Mouse (Mus musculus) liver, embryonic 15.5 days (tissue): ENCODE data around the gene Irak4. TPM values are rescaled to one million over a fixed set of nuclear protein-coding genes. Genes with fewer than 3 reads are reported as not detected.
A peak's percentile ranks its signal among the peaks of the same experiment; 100 is the strongest.

Experiments used
- ATAC-seq: fragments of 200-750 bp; cut with Nextera tagmentation; 2 replicates; pipeline ENCODE4 v1.8.0; 2017; ENCODE audit warnings: moderate number of reproducible peaks, mild to moderate bottlenecking, moderate library complexity; ENCODE audit not compliant: insufficient read depth
- H3K27ac ChIP-seq: fragments of 300-500 bp; sonication (generic); replicated peaks from 2 replicates; pipeline ENCODE4 v1.5.1; 2015; ENCODE audit warnings: mild to moderate bottlenecking, inconsistent platforms
- H3K27me3 ChIP-seq: fragments of 300-500 bp; sonication (generic); 2 replicates; pipeline ENCODE4 v1.6.1; 2015; ENCODE audit warnings: mild to moderate bottlenecking, inconsistent platforms
- H3K36me3 ChIP-seq: fragments of 300-500 bp; sonication (generic); replicated peaks from 2 replicates; pipeline ENCODE4 v1.6.1; 2015; ENCODE audit warnings: moderate library complexity, mild to moderate bottlenecking, inconsistent platforms
- H3K4me1 ChIP-seq: fragments of 300-500 bp; sonication (generic); replicated peaks from 2 replicates; pipeline ENCODE4 v1.6.1; 2015; ENCODE audit warnings: inconsistent platforms
- H3K4me2 ChIP-seq: fragments of 300-500 bp; sonication (generic); 2 replicates; pipeline ENCODE4 v1.6.1; 2015; ENCODE audit warnings: moderate library complexity, mild to moderate bottlenecking, inconsistent platforms
- H3K4me3 ChIP-seq: fragments of 300-500 bp; sonication (generic); replicated peaks from 2 replicates; pipeline ENCODE4 v1.5.1; 2015; ENCODE audit warnings: mild to moderate bottlenecking, inconsistent platforms
- H3K9ac ChIP-seq: fragments of 300-500 bp; sonication (generic); 2 replicates; pipeline ENCODE4 v1.6.1; 2015; ENCODE audit warnings: moderate library complexity, mild to moderate bottlenecking, inconsistent platforms
- H3K9me3 ChIP-seq: fragments of 300-500 bp; sonication (generic); replicated peaks from 2 replicates; pipeline ENCODE4 v1.6.1; 2016; ENCODE audit warnings: inconsistent platforms
- WGBS: fragments of 180-500 bp; shearing (Covaris S2); methylation state at CpG from one replicate; pipeline ENCODE4 v1.1.7; 2015; ENCODE audit warnings: mixed read lengths; ENCODE audit not compliant: insufficient replicate concordance; 5-methylcytosine and 5-hydroxymethylcytosine counted together
- polyA plus RNA-seq: library from polyadenylated mRNA; unstranded; fragments of >200 nt; fragmentation: Nextera tagmentation; extraction: Ambion mirVana; gene quantifications from 2 replicates; pipeline ENCODE4 v1.2.1, GENCODE M21; 2015

Gene Irak4
- 3.6 and 4.2 TPM in 2 replicates for polyA plus RNA-seq

DNA sequence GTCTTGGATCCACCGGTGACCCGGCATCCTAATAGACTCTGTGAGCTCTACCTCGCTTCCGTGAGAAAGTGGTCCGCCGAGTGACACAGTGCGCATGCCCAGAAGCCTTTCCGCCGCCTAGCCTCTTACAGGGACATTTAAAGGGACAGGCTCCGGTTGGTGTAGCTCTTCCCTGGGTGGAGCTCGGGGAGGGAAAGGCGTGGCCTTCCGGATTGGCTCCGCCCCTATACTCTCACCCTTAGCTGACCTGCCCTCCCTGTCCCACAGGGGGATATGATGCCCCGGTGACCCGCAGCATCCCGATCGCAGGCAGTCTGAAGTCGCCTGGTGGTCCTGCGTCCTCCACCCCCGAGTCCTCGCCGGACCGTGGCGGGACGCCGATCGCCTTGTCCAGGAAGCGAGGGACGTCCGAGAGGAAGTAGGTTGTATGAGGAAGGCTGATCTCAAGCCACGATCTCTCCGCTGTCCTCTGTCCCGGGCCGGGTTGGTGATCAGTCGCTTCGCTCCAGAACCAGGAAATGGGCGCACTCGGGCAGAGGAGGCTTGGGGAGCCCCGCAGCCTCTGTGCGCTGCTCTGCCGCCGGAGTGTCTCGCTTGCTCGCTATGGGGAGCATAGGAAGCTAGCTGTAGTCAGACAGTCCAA lies at the start of gene Irak4, which contains the start of gene Pus7l:
Gene Irak4 (plus strand): TSS at position 235 of the 643 bp plus-strand sequence.
Gene Pus7l (minus strand): TSS at position 139 of the 643 bp plus-strand sequence.
- Histone ChIP-seq H3K4me1 (peaks cover 19% of the 10 kb centered on the region), H3K9ac (peak within 1 kb of the TSS; percentile 68), H3K27me3 (no peaks in the 10 kb centered on the region), H3K27ac (peak within 1 kb of the TSS; percentile 75), H3K36me3 (no peaks in the 10 kb centered on the region), H3K4me2 (peak within 1 kb of the TSS; percentile 89), H3K4me3 (peak within 1 kb of the TSS; percentile 82), H3K9me3 (no peaks in the 10 kb centered on the region)
- WGBS: under 1% methylated on average over 45 of the region's 45 CpGs
- ATAC-seq: peak; percentile 99

DNA sequence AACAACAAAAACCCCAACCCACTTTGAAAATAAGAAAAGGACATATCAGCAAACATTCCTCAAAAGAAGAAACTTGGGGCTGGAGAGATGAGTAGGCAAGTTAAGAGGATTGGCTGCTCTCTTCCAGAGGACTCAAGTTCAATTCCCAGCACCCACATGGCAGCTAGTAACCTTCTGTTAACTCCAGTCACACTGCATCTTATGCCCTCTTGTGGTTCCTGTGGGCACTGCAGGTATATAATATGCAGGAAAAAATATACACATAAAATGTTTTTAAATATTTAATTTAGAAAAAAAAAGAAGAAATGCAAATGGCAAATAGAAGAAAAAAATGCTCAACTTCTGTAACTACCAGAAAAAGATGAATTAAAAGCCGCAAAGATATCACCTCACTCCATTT lies 49.0 kb upstream of the Irak4 start:
- WGBS: 88% methylated on average over 1 of the region's 1 CpGs
- no peak overlapping the region for H3K4me3 ChIP-seq
- H3K36me3 ChIP-seq: no peaks in the 10 kb centered on the region
- no peaks in the 10 kb centered on the region for H3K27me3 ChIP-seq
- no peaks in the 10 kb centered on the region for H3K9me3 ChIP-seq
- H3K27ac ChIP-seq: no peak overlapping the region
- no peak overlapping the region for H3K9ac ChIP-seq
- no peak overlapping the region for H3K4me2 ChIP-seq
- ATAC-seq: no peak
- no peaks in the 10 kb centered on the region for H3K4me1 ChIP-seq

DNA sequence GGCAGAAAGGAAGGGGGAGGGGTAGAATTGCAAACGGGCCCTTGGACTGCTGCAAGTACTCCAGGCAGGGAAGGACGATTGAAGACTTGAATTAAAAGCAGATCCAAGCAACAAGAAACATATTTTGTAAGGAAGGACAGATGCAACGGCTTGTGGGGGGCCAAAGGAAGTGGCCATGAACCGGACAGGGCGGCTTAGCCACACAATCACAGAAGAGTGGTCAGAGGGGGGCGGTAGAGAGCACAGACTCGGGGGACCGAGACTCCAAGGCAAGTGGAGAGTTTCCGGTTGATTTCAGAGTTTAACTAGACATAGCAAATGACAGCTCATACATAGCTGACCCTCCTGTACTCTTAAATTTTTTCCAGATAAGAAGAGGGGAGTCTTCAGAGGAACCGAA lies 47.5 kb upstream of the Irak4 start:
- H3K9ac ChIP-seq: no peak overlapping the region
- H3K4me3 ChIP-seq: no peak overlapping the region
- no peaks in the 10 kb centered on the region for H3K4me1 ChIP-seq
- no peaks in the 10 kb centered on the region for H3K36me3 ChIP-seq
- no peak overlapping the region for H3K4me2 ChIP-seq
- WGBS: 59% methylated on average over 10 of the region's 10 CpGs
- no peak for ATAC-seq
- no peaks in the 10 kb centered on the region for H3K9me3 ChIP-seq
- no peaks in the 10 kb centered on the region for H3K27me3 ChIP-seq
- no peak overlapping the region for H3K27ac ChIP-seq

DNA sequence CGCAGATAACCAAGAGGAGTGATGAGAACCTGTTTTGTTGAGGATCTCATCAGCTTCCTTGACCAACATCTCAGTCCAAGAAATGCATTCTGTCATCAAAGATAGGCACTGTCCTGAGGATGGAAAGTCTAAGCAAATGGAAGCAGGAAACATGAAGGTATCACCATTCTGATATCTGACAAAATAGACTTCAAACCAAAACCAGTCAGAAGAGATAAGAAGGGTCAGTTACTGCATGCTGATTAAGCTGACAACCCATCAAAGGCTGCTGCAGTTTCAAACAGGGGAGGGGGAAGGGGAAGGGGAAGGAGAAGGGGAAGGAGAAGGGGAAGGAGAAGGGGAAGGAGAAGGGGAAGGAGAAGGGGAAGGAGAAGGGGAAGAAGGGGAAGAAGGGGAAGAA lies 44.2 kb upstream of the Irak4 start:
- no peak overlapping the region for H3K27ac ChIP-seq
- WGBS: 47% methylated on average over 1 of the region's 1 CpGs
- no peak overlapping the region for H3K4me3 ChIP-seq
- H3K27me3 ChIP-seq: no peaks in the 10 kb centered on the region
- H3K4me1 ChIP-seq: no peaks in the 10 kb centered on the region
- no peak overlapping the region for H3K9ac ChIP-seq
- H3K4me2 ChIP-seq: no peak overlapping the region
- ATAC-seq: no peak
- no peaks in the 10 kb centered on the region for H3K9me3 ChIP-seq
- H3K36me3 ChIP-seq: no peaks in the 10 kb centered on the region

DNA sequence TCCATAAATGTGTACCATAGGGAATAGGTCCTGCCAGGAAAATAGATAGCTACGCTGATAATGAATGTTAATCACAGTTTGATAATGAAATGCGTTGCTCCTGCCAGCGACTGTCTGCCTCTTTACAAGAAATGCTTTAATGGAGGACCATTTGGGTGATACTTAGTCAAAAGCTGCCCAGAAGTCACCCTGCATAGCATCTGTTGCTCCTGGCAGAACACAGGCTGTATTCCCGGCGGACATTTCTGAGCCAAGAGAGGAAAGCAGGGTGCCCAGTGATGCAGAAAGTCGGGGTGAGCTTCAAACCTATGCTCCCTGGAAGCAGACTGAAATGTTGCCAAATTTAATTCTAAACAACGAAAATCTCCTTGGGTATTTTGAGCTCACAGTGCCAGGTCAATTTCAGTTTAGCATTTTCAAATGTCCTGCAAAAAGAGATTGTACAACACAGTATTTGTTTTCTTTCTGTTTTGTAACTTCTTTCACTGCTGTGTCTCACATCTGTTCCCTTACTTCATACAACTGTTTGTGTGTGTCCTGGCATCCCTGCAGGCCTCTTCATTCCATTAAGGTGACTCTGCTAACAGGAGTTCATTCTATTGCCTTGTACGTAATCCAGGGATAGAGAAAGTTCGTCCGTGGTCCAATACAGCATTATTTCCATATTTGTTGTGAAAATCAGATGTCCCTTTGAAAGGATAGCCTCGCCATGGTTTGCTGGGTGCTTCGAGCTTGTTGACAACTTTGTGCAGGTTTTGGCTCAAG lies 39.8 kb upstream of the Irak4 start:
- WGBS: 58% methylated on average over 12 of the region's 12 CpGs
- Histone ChIP-seq H3K4me3 (no peak overlapping the region), H3K4me1 (no peaks in the 10 kb centered on the region), H3K9ac (no peak overlapping the region), H3K9me3 (no peaks in the 10 kb centered on the region), H3K4me2 (no peak overlapping the region), H3K36me3 (no peaks in the 10 kb centered on the region), H3K27ac (no peak overlapping the region), H3K27me3 (no peaks in the 10 kb centered on the region)
- ATAC-seq: no peak

DNA sequence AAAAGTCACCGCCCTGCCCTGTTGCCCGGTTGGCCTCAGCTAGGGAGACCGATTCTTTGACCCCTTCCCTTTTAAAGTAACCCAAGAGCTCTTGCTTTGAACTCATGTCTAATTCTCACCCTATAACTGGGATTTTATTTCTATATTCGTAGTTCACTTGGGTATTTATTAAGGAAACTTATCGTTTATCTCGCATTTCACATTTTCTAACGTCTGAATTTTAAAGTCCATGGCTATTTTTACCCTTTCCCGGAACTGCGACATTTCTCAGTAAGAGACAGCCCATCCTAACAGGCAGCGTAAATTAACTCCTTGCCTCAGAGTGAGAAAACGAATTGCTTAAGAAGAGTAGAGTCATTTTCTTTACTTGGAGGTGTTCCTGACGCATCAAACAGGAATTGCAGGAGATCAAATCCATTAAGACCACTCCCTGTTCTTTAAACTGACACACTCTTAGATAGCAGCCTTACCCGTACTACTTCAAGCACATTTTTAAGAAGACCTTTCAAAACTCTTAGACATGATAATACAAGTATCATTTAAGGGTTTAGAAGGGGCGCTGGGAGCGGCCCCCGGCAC lies 25.4 kb upstream of the Irak4 start:
- no peaks in the 10 kb centered on the region for H3K4me1 ChIP-seq
- no peak overlapping the region for H3K4me2 ChIP-seq
- H3K9ac ChIP-seq: no peak overlapping the region
- no peaks in the 10 kb centered on the region for H3K27me3 ChIP-seq
- ATAC-seq: no peak
- H3K9me3 ChIP-seq: no peaks in the 10 kb centered on the region
- no peaks in the 10 kb centered on the region for H3K36me3 ChIP-seq
- WGBS: 54% methylated on average over 16 of the region's 16 CpGs
- H3K27ac ChIP-seq: no peak overlapping the region
- H3K4me3 ChIP-seq: no peak overlapping the region

DNA sequence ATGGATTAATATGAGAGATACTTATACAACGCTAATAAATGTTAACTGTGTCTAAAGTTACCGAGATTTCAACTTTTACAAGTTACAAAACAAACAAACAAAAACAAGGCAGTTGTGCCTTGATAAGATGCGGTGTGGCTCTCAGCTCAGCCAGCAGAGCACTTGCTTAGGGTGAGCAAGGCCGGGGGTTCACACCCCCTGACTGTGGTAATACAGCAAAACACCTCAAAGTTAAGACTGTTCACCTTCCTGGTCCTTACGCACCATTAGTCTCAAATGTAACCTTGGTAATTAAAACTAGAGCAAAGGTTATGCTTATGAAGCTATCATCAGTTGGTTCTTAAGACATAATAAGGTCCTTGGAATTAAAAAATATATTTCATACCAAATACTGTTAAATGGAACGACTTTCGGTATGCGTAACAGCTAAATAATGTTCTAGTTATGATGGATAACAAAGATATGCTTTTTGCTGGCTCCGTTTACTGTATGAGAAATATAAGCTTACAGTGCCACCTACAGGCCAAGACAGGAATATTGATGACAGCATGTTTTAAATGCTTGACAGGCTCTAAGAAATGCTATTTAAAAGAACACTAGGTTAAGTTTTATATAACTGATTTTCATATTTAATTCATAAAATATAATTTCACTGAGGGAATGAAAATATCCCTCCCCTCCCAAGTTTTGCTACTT lies 23.1 kb upstream of the Irak4 start:
- no peak for ATAC-seq
- H3K4me1 ChIP-seq: no peaks in the 10 kb centered on the region
- H3K27ac ChIP-seq: no peak overlapping the region
- no peak overlapping the region for H3K9ac ChIP-seq
- H3K36me3 ChIP-seq: no peaks in the 10 kb centered on the region; the same call in 1 of the 2 replicates
- H3K9me3 ChIP-seq: no peaks in the 10 kb centered on the region
- no peak overlapping the region for H3K4me3 ChIP-seq
- H3K4me2 ChIP-seq: no peak overlapping the region
- 39% methylated on average over 9 of the region's 9 CpGs for WGBS
- H3K27me3 ChIP-seq: no peaks in the 10 kb centered on the region

DNA sequence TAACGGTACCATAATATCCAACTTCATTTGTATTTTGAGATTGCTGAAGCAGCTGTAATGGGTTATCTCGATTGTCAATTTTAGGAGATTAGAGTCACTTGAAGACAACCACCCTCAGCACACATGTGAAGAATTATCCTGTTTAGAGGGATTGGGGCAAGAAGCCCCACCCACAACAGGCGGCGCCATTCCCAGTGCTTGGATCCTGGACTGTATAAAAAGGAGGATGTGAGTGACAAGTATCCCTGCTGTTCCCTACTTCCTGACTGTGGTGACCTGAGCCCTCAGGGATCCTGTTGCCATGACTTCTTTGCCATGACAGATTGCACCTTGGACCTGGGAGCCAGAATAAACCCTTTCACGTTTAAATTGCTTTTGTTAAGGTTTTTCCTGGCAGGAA lies 22.5 kb upstream of the Irak4 start:
- WGBS: 74% methylated on average over 5 of the region's 5 CpGs
- no peak overlapping the region for H3K4me3 ChIP-seq
- ATAC-seq: no peak
- H3K4me1 ChIP-seq: no peaks in the 10 kb centered on the region
- H3K27ac ChIP-seq: no peak overlapping the region
- no peaks in the 10 kb centered on the region; the same call in 1 of the 2 replicates for H3K36me3 ChIP-seq
- no peaks in the 10 kb centered on the region for H3K27me3 ChIP-seq
- H3K9ac ChIP-seq: no peak overlapping the region
- no peak overlapping the region for H3K4me2 ChIP-seq
- H3K9me3 ChIP-seq: no peaks in the 10 kb centered on the region

DNA sequence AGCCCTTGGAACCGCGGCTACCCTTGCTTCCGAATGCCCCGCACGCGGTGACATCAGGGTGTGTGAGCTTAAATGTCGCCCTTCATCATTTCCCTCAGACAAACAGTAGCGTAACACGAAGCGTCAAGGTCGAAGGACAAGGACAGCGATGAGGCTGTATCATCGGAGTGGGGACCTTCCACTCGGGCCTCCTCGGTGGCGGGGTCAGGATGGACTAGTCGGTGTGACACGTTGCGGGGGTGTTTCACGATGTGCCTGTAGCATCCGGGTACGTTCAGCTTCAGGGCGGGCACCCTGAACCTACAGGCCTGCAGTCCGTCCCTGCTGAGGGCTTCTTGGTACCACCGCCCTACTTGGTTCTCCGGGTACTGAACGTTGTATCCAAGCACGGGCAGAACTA lies 20.2 kb upstream of the Irak4 start:
- Histone ChIP-seq H3K36me3 (no peaks in the 10 kb centered on the region; the same call in 1 of the 2 replicates), H3K9ac (no peak overlapping the region), H3K9me3 (no peaks in the 10 kb centered on the region), H3K4me2 (no peak overlapping the region), H3K27me3 (no peaks in the 10 kb centered on the region), H3K4me1 (no peaks in the 10 kb centered on the region), H3K4me3 (no peak overlapping the region), H3K27ac (no peak overlapping the region)
- ATAC-seq: no peak
- WGBS: 85% methylated on average over 28 of the region's 28 CpGs

DNA sequence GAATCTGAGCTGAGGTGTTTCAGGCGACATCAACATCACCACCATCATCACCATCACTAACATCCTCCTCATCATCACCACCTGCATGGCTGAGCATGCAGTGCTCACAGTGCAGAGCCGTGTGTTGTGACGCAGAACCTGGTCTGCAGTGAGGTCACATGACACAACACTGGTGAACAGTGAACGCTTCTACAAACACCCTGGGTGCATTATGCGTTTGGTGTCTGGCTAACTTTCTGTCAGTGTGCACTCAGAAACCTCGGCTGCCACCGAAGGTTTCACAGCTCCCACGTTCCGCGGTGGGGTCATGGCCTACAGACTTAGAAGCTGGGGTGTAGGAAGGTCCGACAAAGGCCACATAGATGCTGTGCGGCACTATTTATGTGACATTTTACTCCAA lies 18.5 kb upstream of the Irak4 start:
- Histone ChIP-seq H3K9me3 (no peaks in the 10 kb centered on the region), H3K4me2 (no peak overlapping the region), H3K27me3 (no peaks in the 10 kb centered on the region), H3K4me1 (no peaks in the 10 kb centered on the region), H3K36me3 (peaks cover 2% of the 10 kb centered on the region; the same call in 1 of the 2 replicates), H3K9ac (no peak overlapping the region), H3K4me3 (no peak overlapping the region), H3K27ac (no peak overlapping the region)
- WGBS: 80% methylated on average over 12 of the region's 12 CpGs
- ATAC-seq: no peak

DNA sequence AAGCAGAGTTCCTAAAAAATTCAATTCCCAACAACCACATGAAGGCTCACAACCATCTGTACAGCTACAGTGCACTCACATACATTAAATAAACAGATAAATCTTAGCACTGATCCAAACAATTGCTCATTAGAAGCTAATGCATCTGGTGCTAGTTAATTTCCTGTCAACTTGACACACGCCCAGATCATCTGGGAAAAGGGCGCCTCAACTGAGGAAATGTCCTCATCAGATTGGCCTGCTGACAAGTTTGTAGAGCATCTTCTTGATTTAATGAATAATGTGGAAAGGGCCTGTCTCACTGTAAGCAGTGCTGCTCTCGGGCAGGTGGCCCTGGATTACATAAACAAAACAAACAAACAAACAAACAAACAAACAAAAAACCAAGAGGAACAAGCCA lies 12.9 kb upstream of the Irak4 start:
- Histone ChIP-seq H3K4me2 (no peak overlapping the region), H3K27ac (no peak overlapping the region), H3K4me1 (no peaks in the 10 kb centered on the region), H3K36me3 (0 out of 2 replicates have a peak, but pooled peaks cover 2% of the 10 kb centered on the region), H3K9ac (no peak overlapping the region), H3K4me3 (no peak overlapping the region), H3K9me3 (no peaks in the 10 kb centered on the region), H3K27me3 (no peaks in the 10 kb centered on the region)
- WGBS: 67% methylated on average over 3 of the region's 3 CpGs
- no peak for ATAC-seq
